Mouse (Mus musculus) MN1 (cell line): ENCODE results near the gene Ifi27l2b.
"Not testable (repeated sequence)": the region's sequence is repeated elsewhere in the genome, so short reads cannot be mapped to it uniquely, and the experiment has no call there.

Experiments used
- DNase-seq: peaks from one replicate; pipeline ENCODE4 v3.0.0-alpha.2; 2016; ENCODE audit warnings: low spot score

Gene Ifi27l2b

GRCm38 (mm10) chr12:103457140-103457539, at the start of gene Ifi27l2b:
TSS of gene Ifi27l2b (minus strand) at chr12:103457223.
- DNase-seq = no peak

- no peak for DNase-seq
These were observed 47.4 kb upstream of the Ifi27l2b start for GRCm38 (mm10) chr12:103504402-103504801.

- no peak for DNase-seq
These were observed 46.3 kb upstream of the Ifi27l2b start for GRCm38 (mm10) chr12:103503300-103503699.

DNA sequence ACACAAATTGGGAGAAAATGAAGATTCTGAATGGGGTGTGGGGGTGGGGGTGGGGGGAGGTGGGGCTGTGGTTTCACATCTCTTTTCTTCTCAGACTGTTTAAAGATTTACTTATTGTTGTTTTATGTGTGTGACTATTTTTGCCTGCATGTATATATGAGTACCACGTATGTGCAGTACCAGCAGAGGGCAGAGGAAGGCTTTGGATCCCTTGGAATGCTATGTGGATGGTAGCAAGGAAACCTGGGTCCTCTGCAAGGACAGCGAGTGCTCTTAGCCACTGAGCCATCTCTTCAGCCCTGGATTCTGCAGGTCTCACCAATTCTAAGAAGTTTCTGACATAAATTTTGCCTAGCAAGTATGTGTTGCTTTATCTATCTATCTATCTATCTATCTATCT, 42.2 kb upstream of the Ifi27l2b start:
- DNase-seq = no peak

DNA sequence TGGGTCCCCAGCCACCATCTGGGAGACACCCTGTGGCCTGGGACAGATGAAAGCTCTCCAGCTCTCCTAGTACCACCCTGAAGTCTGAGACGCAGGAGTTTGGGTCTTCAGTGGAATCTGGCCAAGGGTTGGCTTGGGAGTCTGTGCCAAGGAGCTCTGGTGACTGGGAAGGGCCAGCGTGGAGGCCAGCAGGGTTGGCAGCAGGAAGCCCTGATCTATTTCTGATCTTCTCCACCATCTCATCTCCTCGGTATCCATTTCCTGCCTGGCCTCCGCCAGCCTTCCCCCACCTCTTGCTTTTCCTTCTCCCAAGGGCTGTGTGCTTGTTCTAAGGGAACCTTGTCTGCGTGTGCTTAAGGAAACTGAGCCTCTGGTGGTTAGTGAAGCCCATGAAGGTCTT, 41.7 kb upstream of the Ifi27l2b start:
- no peak for DNase-seq

- no peak for DNase-seq
These were observed 37.5 kb upstream of the Ifi27l2b start for GRCm38 (mm10) chr12:103494486-103494885.

- DNase-seq = peak; percentile 59
These were observed 35.7 kb upstream of the Ifi27l2b start for GRCm38 (mm10) chr12:103492767-103493166.

DNA sequence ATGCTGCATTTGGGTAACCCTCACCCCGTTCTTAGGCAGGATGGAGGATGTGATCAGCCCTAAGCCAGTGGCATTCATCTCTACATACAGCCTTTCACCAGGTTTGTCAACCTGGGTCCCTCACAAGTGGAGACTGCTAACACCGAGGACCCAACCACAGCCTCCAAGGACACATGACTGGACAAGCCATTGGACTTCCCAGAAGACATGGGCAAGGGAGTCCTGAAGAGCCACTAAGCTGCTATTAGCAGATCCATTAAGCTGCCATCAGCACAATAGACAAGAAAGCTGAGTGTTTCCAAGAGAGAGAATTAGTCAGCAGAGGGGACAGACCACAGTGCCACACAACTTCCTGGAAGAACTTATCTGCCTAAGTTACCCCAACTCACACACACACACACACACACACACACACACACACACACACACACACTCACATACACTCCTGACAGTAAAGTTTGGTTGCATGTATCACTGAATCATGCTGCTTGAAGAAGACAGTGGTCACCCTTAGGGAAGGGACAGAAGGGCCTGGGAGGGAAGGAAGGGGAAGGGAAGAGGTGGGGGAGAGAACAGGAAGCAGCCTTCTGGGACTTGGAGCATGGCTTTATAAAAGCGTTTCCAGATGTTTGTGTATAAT, 34.2 kb upstream of the Ifi27l2b start:
- no peak for DNase-seq

- no peak for DNase-seq
These were observed 30.7 kb upstream of the Ifi27l2b start for GRCm38 (mm10) chr12:103487750-103488149.

GRCm38 (mm10) chr12:103487276-103487675, 30.3 kb upstream of the Ifi27l2b start:
- DNase-seq = no peak

GRCm38 (mm10) chr12:103486726-103487125, 29.7 kb upstream of the Ifi27l2b start:
- no peak for DNase-seq

- DNase-seq = not testable (repeated sequence)
These were observed 27.4 kb upstream of the Ifi27l2b start for GRCm38 (mm10) chr12:103484200-103484972.

DNA sequence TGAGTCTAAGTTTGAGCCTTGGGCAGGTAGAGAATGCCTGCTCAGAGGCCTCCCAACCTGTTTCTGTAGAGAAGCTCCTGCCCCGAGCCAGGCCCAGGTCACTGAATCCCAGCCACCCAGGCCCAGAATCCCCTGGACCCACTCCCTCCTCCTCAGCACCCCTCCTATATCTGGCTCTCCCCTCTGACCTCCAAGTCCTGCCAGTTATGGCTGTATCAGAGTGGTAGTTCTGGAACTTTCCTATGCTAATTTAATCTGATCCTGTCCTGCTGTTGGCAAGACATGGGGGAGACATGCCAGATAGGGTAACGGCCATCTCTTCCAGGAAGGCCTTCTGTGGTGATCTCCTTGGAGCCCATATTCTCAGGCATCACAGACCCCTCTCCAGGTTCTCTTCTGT, 25.8 kb upstream of the Ifi27l2b start:
- no peak for DNase-seq

GRCm38 (mm10) chr12:103481671-103482070, 24.6 kb upstream of the Ifi27l2b start:
- no peak for DNase-seq

DNA sequence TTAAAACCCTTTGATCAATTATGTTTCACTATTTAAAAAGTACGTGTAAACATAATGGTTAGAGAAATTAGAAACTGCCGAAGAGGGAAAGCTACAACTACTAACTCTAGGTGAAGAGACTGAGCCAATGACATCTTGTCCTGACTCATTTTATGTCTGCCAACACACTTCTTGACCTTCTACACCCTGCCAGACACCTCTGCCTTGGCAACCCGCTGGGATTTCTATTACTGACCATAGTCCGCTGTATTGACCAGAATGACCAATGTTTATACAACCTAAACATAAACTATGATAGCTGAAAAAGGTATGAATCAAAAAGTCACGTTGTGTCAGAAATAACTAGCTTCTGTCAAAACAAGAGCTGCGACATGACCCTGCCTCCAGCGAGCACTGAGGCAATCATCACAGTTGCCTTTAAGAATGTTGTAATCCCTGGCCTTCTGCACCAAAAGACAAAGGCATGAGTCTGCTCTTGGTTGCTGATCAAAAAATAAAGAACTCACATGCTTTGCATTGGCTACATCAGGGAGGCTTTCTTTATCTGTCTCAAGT, 20.5 kb upstream of the Ifi27l2b start:
- no peak for DNase-seq

DNA sequence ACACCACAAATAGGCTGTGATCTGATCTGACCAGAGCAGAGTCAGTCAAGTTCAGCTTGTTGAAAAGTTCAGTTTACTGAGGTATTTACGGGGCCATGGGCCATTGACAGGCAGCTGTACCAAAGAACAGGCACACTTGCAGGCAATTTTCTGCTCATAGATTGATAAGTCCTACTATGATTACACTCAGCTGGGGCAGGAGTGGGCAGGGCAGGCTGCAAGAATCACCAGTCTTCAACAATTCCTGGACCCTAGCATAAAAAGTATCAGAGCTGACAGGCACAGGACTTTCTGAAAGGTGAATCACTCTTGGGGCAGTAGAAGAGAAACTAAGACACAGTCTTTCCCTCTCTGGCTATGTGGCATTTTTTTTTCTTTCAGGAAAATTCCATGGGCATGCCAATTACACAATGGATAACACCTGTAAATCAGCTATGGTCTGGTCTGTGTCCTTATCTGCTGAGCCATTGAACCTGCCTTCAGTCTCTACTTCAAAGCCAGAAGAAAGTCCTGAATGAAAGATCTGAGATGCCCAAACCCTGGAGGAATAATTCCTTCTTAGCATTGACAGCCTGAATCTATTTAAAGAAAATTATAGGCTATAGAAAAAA, 19.9 kb upstream of the Ifi27l2b start:
- DNase-seq = no peak

DNA sequence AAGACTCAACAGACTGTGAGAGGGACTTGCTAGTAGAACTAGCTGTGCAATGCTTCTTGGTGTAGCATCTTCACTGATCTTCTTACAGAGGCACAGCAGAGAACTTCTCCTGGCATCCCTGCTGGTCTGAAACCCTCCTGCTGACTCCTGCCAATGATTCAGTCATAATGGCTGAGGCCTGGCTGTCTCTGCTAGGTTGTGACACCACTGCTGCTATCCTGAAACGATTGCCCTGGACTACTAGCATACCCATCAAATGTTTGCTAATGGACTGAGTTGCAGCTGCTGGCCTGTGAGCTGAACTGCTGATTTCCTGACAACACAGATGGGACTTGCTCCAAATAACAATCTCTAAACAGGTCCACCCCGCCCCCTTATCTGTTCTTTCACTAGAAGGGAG, 17.5 kb upstream of the Ifi27l2b start:
- no peak for DNase-seq

DNA sequence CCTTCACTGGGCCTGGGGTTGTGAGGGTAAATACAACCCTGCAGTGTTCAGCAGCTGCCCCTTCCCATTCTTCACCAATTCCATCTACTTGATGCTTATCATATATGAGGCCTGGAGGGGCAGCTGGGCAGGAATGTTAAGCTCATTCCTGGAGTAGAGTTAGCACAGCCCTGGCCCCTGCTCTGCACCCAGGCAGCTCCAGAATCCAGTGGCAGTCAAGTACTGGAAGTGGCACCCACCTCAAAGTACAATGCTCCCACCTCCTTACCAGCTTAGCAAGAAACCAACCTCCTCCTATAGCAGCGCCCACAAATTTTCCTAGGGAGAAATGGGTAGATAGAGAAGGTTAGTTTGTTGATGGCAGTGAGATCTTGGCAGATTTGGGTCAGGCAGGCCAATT, 296 bp downstream of the Ifi27l2b start:
- DNase-seq = not testable (repeated sequence)

DNA sequence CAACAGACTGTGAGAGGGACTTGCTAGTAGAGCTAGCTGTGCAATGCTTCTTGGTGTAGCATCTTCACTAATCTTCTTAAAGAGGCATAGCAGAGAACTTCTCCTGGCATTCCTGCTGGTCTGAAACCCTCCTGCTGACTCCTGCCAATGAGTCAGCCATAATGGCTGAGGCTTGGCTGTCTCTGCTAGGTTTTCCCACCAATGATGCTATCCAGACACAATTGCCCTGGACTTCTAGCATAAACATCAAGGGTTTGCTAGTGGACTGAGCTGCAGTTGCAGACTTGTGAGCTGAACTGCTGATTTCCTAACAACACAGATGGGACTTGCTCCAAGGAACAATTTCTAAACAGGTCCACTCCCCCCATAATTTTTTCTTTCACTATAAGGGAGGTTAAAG, 3.7 kb downstream of the Ifi27l2b start:
- DNase-seq = peak; percentile 32

- DNase-seq = no peak
These were observed 12.0 kb downstream of the Ifi27l2b start for GRCm38 (mm10) chr12:103445060-103445459.

- not testable (repeated sequence) for DNase-seq
These were observed 12.8 kb downstream of the Ifi27l2b start for GRCm38 (mm10) chr12:103444261-103444660.

DNA sequence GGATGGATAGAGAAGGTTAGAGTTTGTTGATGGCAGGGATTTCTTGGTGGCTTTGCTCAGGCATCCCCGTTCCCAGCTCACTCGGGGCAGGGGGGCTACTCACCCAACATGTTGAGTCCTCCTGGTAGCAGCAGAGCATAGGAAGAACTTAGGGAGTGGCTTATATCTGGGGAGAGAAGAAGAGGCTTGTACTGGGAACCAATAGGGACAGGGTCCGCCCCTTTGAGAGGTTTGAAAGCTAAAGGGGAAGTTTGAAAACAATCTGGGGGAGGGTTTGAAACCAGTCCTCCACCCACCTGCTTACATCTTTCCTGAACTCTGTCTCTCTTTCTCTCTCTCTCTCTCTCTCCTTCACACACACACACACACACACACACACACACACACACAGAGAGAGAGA, 13.5 kb downstream of the Ifi27l2b start, which contains the start of gene Ifi27l2a:
Ifi27l2a (minus strand) TSS at position 157 of the 400 bp plus-strand sequence.
- no peak for DNase-seq

DNA sequence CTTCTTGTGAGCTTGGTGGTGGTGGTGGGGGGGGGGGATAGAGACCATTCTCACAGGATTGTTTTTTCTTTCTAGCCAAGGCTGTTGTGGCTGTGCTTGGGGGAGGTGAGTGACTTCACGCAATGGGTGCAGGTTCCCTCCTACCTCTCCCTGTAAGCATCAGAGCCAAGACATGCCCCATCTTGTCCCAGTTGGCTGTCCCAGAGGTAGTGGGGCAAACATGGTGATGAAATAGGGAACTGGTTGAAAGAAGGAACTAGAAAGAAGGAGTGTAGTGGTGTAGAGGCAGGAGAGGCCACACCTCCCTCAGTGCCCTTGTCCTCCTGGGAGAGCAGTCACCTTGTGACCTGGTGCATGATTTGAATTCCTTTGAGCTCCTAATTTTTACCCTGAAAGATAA, 19.4 kb downstream of the Ifi27l2b start:
- DNase-seq = no peak
